Mouse (Mus musculus): ENCODE results near the gene Myocd. TPM values are rescaled to one million over a fixed set of nuclear protein-coding genes. Genes with fewer than 3 reads are reported as not detected.
A peak's percentile ranks its signal among the peaks of the same experiment; 100 is the strongest.

Gene Myocd
- polyA plus RNA-seq, 1 experiment from 2014 or later: 7.7 TPM

DNA sequence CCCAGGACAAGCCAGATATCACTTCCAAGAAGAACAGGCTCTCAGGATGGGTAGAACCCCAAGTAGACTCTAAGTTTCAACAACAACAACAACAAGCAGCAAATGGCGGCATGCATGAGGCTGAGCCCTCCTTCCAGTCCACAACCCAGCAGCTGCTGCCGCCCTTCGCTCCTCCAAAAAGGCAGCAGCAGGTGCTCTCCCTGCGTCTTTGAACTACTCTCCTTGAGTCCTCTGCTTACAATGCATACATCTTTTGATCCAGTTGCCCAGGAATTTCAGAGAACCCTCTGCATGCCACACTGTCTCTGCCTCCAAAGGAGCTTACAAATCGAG lies 111.2 kb downstream of the Myocd start:
- 94% methylated on average over 5 of the region's 5 CpGs for WGBS
- ATAC-seq (ENCODE audit: low FRiP score, low TSS enrichment): no peak

DNA sequence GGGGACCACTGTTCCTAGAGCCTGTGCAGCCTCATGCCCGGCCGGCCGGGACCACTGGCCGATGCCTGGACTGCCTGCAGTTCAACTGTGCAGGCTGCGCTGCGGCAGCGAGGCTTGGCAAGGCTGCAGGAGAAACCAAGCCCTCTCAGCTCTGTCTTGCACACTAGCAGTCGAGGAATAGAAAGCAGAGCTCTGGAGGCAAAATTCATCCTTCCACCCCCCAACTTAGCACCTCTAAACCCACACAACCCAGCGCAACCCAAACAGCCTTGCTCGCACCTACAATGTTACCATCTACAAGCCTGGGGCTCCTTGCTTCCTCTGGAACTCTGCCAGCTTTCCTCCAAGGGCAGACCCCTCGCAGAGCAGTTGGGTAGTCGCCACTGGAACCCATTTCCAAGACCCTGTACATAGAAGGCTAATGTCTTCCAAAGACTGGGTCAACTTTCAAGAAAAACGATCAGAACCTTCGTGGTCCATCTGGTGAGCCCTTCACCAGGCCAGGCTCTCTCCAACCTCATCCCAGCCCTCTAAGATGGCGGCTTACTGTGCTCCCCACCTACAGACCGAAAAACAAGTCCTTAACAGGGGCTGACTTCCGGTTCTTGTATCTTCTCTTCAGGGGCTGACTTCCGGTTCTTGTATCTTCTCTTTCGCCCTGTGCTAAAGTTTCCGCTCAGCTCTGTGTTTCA lies 111.7 kb downstream of the Myocd start:
- no peak overlapping the region for H3K4me2 ChIP-seq (replicated peaks; ENCODE audit: low read depth, low read length)
- 91% methylated on average over 20 of the region's 20 CpGs for WGBS
- H3K9ac ChIP-seq (replicated peaks; ENCODE audit: low read length): no peak overlapping the region
- no peak overlapping the region for H3K27ac ChIP-seq (ENCODE audit: low read length)
- no peak overlapping the region for H3K4me3 ChIP-seq (ENCODE audit: low read length)
- H3K4me1 ChIP-seq (ENCODE audit: insufficient read depth, low read length): peaks cover 7% of the 10 kb centered on the region; the same call in 1 of the 2 replicates
- no peaks in the 10 kb centered on the region for H3K9me3 ChIP-seq (ENCODE audit: low read length)
- H3K27me3 ChIP-seq (ENCODE audit: insufficient read depth, low read length): no peaks in the 10 kb centered on the region
- ATAC-seq (ENCODE audit: low FRiP score, low TSS enrichment): no peak
- H3K36me3 ChIP-seq (ENCODE audit: insufficient read depth, low read length): no peaks in the 10 kb centered on the region

More for the DNA sequence above, 111.2 kb downstream of the Myocd start:
- Histone ChIP-seq H3K36me3 (ENCODE audit: insufficient read depth, low read length) (no peaks in the 10 kb centered on the region), H3K4me1 (ENCODE audit: insufficient read depth, low read length) (peaks cover 7% of the 10 kb centered on the region; the same call in 1 of the 2 replicates), H3K27me3 (ENCODE audit: insufficient read depth, low read length) (no peaks in the 10 kb centered on the region), H3K4me2 (replicated peaks; ENCODE audit: low read depth, low read length) (no peak overlapping the region), H3K27ac (ENCODE audit: low read length) (no peak overlapping the region), H3K4me3 (ENCODE audit: low read length) (no peak overlapping the region), H3K9ac (replicated peaks; ENCODE audit: low read length) (no peak overlapping the region), H3K9me3 (ENCODE audit: low read length) (no peaks in the 10 kb centered on the region)

DNA sequence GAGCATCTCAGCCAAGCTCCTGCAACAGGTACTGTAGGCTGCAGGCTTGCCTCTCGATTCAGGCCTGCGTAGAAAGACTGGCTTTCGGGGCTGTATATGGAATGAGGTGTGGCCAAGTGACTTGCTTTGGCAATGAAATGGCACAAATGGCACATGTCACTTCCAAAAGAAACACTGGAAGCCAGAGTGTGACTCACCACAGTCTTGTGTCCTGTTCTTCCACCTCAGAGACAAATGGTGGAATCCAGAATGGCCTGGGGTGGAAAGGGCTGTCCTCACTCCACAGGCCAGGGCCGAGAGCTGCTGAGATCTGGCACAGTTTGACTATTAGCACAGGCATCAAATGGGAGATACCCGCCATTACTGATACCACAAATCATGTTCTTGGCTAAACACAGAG lies 116.8 kb downstream of the Myocd start:
- Histone ChIP-seq H3K27ac (ENCODE audit: low read length) (no peak overlapping the region), H3K9me3 (ENCODE audit: low read length) (no peaks in the 10 kb centered on the region), H3K9ac (replicated peaks; ENCODE audit: low read length) (no peak overlapping the region), H3K4me1 (ENCODE audit: insufficient read depth, low read length) (peaks cover 5% of the 10 kb centered on the region), H3K27me3 (ENCODE audit: insufficient read depth, low read length) (no peaks in the 10 kb centered on the region), H3K4me2 (replicated peaks; ENCODE audit: low read depth, low read length) (no peak overlapping the region), H3K36me3 (ENCODE audit: insufficient read depth, low read length) (no peaks in the 10 kb centered on the region), H3K4me3 (ENCODE audit: low read length) (no peak overlapping the region)
- no peak for ATAC-seq (ENCODE audit: low FRiP score, low TSS enrichment)
- 79% methylated on average over 5 of the region's 5 CpGs for WGBS

DNA sequence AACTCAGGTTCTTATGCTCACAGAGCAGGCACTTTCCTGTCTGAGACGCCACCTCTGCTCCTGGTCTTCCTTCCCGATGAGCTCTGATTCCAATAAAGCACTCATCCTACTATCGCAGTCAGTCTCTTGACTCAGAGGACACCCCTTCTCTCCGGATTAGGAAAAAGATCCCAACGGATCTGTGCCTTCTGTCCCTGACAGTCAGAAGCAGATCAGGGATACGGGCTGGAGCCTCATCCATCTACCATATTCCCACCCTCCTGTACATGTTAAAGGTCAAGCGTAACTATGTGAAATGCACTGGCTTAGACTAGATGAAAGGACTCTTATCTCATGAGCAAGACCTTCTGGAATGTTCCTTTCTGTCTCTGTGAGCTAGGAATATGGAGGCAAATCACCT lies 121.3 kb downstream of the Myocd start:
- no peak overlapping the region for H3K9ac ChIP-seq (replicated peaks; ENCODE audit: low read length)
- peaks cover 5% of the 10 kb centered on the region for H3K4me1 ChIP-seq (ENCODE audit: insufficient read depth, low read length)
- no peaks in the 10 kb centered on the region for H3K36me3 ChIP-seq (ENCODE audit: insufficient read depth, low read length)
- no peak overlapping the region for H3K4me3 ChIP-seq (ENCODE audit: low read length)
- H3K27me3 ChIP-seq (ENCODE audit: insufficient read depth, low read length): no peaks in the 10 kb centered on the region
- H3K9me3 ChIP-seq (ENCODE audit: low read length): no peaks in the 10 kb centered on the region
- WGBS: 85% methylated on average over 7 of the region's 7 CpGs
- no peak overlapping the region for H3K4me2 ChIP-seq (replicated peaks; ENCODE audit: low read depth, low read length)
- H3K27ac ChIP-seq (ENCODE audit: low read length): no peak overlapping the region
- no peak for ATAC-seq (ENCODE audit: low FRiP score, low TSS enrichment)

DNA sequence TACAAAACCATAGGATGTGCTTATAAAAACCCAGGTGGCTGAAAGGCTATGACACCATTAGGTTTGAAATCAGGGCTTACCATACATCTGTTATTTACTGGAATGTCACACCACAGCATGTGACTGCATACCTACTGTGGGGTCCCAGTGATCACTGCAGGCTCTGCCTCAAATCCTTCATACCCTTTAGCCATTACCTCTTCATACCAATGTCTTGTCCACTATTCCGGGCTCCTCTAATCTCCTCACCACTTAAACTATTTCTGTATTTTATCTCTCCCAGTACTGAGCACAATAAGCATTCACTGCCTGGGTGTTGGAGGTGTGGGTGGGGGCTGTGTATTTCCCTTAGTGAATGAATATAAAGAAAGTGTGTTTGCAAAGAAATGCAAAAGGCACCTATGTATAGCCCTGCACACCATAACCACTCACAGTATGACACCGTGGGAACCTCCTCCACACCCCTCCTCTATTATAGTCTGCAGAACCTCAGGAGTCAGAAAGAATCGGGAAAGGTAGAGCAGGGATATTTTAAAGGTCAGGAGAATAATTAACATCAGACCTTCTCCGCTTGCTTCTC lies 126.9 kb downstream of the Myocd start:
- 65% methylated on average over 4 of the region's 4 CpGs for WGBS
- no peak overlapping the region for H3K27ac ChIP-seq (ENCODE audit: low read length)
- H3K9ac ChIP-seq (replicated peaks; ENCODE audit: low read length): no peak overlapping the region
- no peak overlapping the region for H3K4me2 ChIP-seq (replicated peaks; ENCODE audit: low read depth, low read length)
- H3K9me3 ChIP-seq (ENCODE audit: low read length): no peaks in the 10 kb centered on the region
- no peaks in the 10 kb centered on the region for H3K27me3 ChIP-seq (ENCODE audit: insufficient read depth, low read length)
- ATAC-seq (ENCODE audit: low FRiP score, low TSS enrichment): no peak
- no peaks in the 10 kb centered on the region for H3K36me3 ChIP-seq (ENCODE audit: insufficient read depth, low read length)
- H3K4me3 ChIP-seq (ENCODE audit: low read length): no peak overlapping the region
- no peaks in the 10 kb centered on the region; the same call in 1 of the 2 replicates for H3K4me1 ChIP-seq (ENCODE audit: insufficient read depth, low read length)

DNA sequence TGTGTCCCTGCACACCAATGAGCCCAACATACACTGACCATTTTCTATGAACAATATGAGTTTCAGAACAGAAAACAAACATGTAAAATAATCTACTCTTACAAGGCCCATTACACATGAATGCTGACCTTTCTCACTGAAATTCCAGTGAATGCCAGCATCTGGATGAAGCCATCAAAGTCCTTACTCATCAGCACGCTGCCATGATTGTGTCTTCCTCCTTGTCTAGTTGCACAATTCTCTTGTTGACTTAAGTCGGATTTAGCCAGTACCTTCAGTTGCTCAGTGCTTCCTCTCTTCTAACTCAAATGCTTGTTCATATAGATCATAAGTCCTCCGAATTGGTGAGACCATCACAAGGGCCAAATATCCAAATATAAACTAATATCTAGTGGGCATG lies 130.8 kb downstream of the Myocd start:
- Histone ChIP-seq H3K4me3 (ENCODE audit: low read length) (no peak overlapping the region), H3K36me3 (ENCODE audit: insufficient read depth, low read length) (no peaks in the 10 kb centered on the region), H3K4me1 (ENCODE audit: insufficient read depth, low read length) (no peaks in the 10 kb centered on the region; the same call in 1 of the 2 replicates), H3K9me3 (ENCODE audit: low read length) (no peaks in the 10 kb centered on the region), H3K27me3 (ENCODE audit: insufficient read depth, low read length) (no peaks in the 10 kb centered on the region), H3K4me2 (replicated peaks; ENCODE audit: low read depth, low read length) (no peak overlapping the region), H3K9ac (replicated peaks; ENCODE audit: low read length) (no peak overlapping the region), H3K27ac (ENCODE audit: low read length) (no peak overlapping the region)
- WGBS: 78% methylated on average over 3 of the region's 3 CpGs
- ATAC-seq (ENCODE audit: low FRiP score, low TSS enrichment): no peak

DNA sequence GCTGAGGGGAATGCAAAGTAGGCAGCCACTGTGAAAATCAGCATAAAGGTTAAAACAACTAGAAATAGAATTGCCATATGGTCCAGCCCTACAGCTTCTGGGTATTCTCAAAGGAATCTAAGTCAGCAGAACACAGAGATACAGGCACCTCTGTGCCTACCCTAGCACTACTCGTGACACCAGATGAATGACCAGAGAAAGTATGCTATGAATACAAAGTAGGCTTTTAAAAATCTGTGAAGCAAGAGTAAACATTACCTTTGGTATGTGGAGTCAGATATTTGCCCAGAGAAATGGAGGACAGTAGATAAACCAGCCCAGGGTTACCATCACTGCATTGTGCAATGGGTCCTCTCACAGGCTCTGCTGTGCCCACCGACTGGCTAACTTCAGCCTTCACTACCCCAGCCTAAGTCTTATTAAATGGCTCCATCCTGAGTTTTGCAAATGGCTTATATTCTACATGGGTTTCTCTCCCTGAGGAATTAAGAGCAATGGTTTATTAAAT lies 132.6 kb downstream of the Myocd start:
- no peaks in the 10 kb centered on the region for H3K9me3 ChIP-seq (ENCODE audit: low read length)
- no peak for ATAC-seq (ENCODE audit: low FRiP score, low TSS enrichment)
- 79% methylated on average over 2 of the region's 2 CpGs for WGBS

DNA sequence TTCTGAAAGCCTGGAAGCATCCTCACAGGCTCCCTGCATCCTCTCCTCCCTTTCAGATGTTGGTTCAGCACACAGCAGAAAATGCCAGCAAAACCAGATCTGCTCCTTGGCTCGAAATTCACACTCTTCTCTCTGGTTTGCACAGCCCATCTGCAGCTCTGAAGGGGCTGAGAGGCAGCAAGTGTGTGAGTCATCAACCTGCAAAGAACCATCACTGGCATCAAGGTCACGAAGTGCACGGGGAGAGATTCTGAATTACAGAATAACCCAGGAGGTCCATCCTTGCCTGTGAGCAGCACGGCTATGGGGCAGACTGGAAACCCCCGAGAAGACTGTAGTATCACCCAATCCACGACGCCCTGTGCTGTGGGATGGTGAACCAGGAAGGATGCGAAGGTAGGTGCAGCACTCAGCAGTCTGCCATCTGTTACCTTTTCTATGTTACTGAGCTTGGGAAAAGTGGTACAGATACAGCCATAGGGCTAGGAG lies 134.5 kb downstream of the Myocd start:
- no peak overlapping the region for H3K9ac ChIP-seq (replicated peaks; ENCODE audit: low read length)
- H3K4me3 ChIP-seq (ENCODE audit: low read length): no peak overlapping the region
- H3K27ac ChIP-seq (ENCODE audit: low read length): no peak overlapping the region
- H3K27me3 ChIP-seq (ENCODE audit: insufficient read depth, low read length): no peaks in the 10 kb centered on the region
- 84% methylated on average over 8 of the region's 8 CpGs for WGBS
- H3K36me3 ChIP-seq (ENCODE audit: insufficient read depth, low read length): no peaks in the 10 kb centered on the region
- H3K9me3 ChIP-seq (ENCODE audit: low read length): no peaks in the 10 kb centered on the region
- H3K4me2 ChIP-seq (replicated peaks; ENCODE audit: low read depth, low read length): no peak overlapping the region
- no peaks in the 10 kb centered on the region for H3K4me1 ChIP-seq (ENCODE audit: insufficient read depth, low read length)
- ATAC-seq (ENCODE audit: low FRiP score, low TSS enrichment): no peak

More for the DNA sequence above, 132.6 kb downstream of the Myocd start:
- H3K4me1 ChIP-seq (ENCODE audit: insufficient read depth, low read length): no peaks in the 10 kb centered on the region
- H3K27me3 ChIP-seq (ENCODE audit: insufficient read depth, low read length): no peaks in the 10 kb centered on the region
- H3K9ac ChIP-seq (replicated peaks; ENCODE audit: low read length): no peak overlapping the region
- no peaks in the 10 kb centered on the region for H3K36me3 ChIP-seq (ENCODE audit: insufficient read depth, low read length)
- H3K4me3 ChIP-seq (ENCODE audit: low read length): no peak overlapping the region
- H3K4me2 ChIP-seq (replicated peaks; ENCODE audit: low read depth, low read length): no peak overlapping the region
- H3K27ac ChIP-seq (ENCODE audit: low read length): no peak overlapping the region

DNA sequence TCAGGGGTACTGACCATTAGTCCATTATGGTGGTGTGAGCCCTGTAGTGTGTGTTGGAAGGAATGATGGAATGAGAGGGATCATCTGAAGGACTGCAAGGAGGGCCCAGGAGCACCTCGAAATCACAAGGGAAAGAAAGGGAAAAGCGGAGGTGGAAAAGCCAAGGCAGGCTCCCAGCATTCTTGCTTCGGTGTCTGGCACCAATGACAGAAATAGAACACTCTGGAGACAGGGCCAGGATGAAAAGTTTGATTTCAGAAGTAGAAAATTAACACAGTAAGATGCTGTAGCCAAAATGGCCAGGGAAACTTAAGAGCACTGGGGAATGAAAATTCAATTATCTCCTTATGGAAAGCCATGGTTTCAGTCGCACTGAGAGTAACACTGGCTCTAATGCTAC lies 136.1 kb downstream of the Myocd start:
- no peaks in the 10 kb centered on the region for H3K4me1 ChIP-seq (ENCODE audit: insufficient read depth, low read length)
- H3K27ac ChIP-seq (ENCODE audit: low read length): no peak overlapping the region
- no peak overlapping the region for H3K4me3 ChIP-seq (ENCODE audit: low read length)
- no peak for ATAC-seq (ENCODE audit: low FRiP score, low TSS enrichment)
- H3K4me2 ChIP-seq (replicated peaks; ENCODE audit: low read depth, low read length): no peak overlapping the region
- H3K9ac ChIP-seq (replicated peaks; ENCODE audit: low read length): no peak overlapping the region
- no peaks in the 10 kb centered on the region for H3K9me3 ChIP-seq (ENCODE audit: low read length)
- 79% methylated on average over 4 of the region's 4 CpGs for WGBS
- H3K27me3 ChIP-seq (ENCODE audit: insufficient read depth, low read length): no peaks in the 10 kb centered on the region
- no peaks in the 10 kb centered on the region for H3K36me3 ChIP-seq (ENCODE audit: insufficient read depth, low read length)

DNA sequence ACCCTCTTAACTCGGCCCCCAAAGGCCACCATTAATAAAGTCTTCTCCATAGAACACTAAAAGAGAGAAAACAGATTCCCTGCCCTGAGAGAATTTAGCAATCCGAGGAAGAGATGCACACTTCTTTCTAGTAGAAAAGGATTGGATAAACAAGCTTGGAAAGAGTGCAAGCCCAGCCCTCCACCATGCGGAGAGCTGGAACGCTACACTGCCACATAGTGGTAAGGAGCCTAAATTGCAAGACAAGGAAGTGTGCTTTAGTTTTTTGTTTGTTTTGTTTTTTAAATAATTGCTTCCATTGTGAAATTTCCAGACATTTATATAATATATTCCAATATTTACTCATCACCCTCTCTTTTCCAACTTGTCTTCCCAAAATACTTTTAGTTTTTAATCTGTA lies 140.7 kb downstream of the Myocd start:
- H3K4me1 ChIP-seq (ENCODE audit: insufficient read depth, low read length): peaks cover 30% of the 10 kb centered on the region
- no peaks in the 10 kb centered on the region for H3K27me3 ChIP-seq (ENCODE audit: insufficient read depth, low read length)
- no peak for ATAC-seq (ENCODE audit: low FRiP score, low TSS enrichment)
- H3K9me3 ChIP-seq (ENCODE audit: low read length): no peaks in the 10 kb centered on the region
- no peak overlapping the region for H3K4me3 ChIP-seq (ENCODE audit: low read length)
- H3K27ac ChIP-seq (ENCODE audit: low read length): 0 out of 2 replicates have a peak overlapping the region, but pooled peaks have one; percentile 36
- 85% methylated on average over 4 of the region's 4 CpGs for WGBS
- no peaks in the 10 kb centered on the region for H3K36me3 ChIP-seq (ENCODE audit: insufficient read depth, low read length)
- no peak overlapping the region for H3K9ac ChIP-seq (replicated peaks; ENCODE audit: low read length)
- no peak overlapping the region for H3K4me2 ChIP-seq (replicated peaks; ENCODE audit: low read depth, low read length)

Measured in kidney, embryonic 16.5 days (tissue).